Mouse (Mus musculus) kidney, adult 2 months (tissue): ENCODE measurements around the gene Car5a.

Experiments
- CTCF ChIP-seq: fragments of 200-500 bp; conservative IDR thresholded peaks from 2 replicates; pipeline ENCODE4 v1.5.1; 2011; ENCODE audit warnings: low read depth, mild to moderate bottlenecking, control low read depth, low read length, moderate library complexity, mixed read lengths; ENCODE audit not compliant: insufficient read depth, insufficient read length
- POLR2A ChIP-seq: fragments of 200-500 bp; IDR thresholded peaks from one replicate; pipeline ENCODE4 v1.6.1; 2011; ENCODE audit warnings: low read depth, low read length, control low read depth

DNA sequence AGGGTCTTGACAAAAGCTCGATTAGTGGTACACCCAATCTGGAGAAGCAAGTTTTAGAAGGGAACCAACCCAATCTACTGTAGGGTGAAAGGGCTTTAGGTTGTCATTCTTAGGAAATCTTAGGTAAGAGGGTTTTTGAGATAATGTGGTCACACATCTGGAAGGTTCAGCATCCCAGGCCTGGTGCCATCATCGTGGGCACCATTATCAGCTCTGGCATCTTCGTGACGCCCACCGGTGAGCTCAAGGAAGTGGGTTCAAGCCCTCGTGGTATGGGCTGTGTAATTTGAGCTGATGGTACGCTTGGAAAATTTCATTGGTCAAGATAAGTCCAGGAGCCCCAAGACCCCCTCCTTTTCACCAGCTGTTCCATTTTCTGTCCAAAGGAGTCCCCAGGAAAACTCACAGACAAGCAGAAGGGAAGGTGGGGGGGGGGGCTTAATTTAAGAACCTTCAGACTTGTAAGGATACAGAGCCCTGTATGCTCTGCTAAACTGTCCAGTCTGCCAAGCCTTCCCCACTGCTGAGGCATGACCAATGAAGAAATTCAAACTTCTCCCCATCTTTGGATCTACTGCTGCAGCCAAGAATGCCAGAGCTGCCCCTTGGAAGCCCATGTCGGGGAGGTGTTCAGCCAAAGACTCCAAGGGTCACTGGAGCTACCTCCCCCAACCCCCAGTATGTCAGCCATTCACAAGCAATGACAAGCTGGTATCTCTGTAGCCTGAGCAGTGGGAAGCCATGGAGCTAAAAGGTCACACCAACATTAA is 36.1 kb downstream of the Car5a start:
- TF ChIP-seq POLR2A (no peak), CTCF (no peak)
